Mouse (Mus musculus) forebrain, postnatal 0 days (tissue): ENCODE results near the gene Srsf1. TPM values are rescaled to one million over a fixed set of nuclear protein-coding genes. Genes with fewer than 3 reads are reported as not detected.
A peak's percentile ranks its signal among the peaks of the same experiment; 100 is the strongest.

ENCODE experiments used
- ATAC-seq: fragments of 200-750 bp; cut with Nextera tagmentation; 2 replicates; pipeline ENCODE4 v1.8.0; 2017; ENCODE audit warnings: mild to moderate bottlenecking, moderate library complexity
- DNase-seq: peaks from one replicate; pipeline ENCODE4 v3.0.0-alpha.2; 2015
- H3K27ac ChIP-seq: fragments of 300-500 bp; sonication (generic); 2 replicates; pipeline ENCODE4 v1.5.1; 2014; ENCODE audit warnings: low read depth, mild to moderate bottlenecking, antibody characterized with exemption, low read length, moderate library complexity, mixed read lengths
- H3K27me3 ChIP-seq: fragments of 300-500 bp; sonication (generic); 2 replicates; pipeline ENCODE4 v1.6.1; 2014; ENCODE audit warnings: mild to moderate bottlenecking, low read length, mixed read lengths; ENCODE audit not compliant: insufficient read depth
- H3K36me3 ChIP-seq: fragments of 300-500 bp; sonication (generic); 2 replicates; pipeline ENCODE4 v1.6.1; 2014; ENCODE audit warnings: mild to moderate bottlenecking, moderate library complexity; ENCODE audit not compliant: insufficient read depth
- H3K4me1 ChIP-seq: fragments of 300-500 bp; sonication (generic); 2 replicates; pipeline ENCODE4 v1.6.1; 2014; ENCODE audit warnings: antibody characterized with exemption; ENCODE audit not compliant: insufficient read depth
- H3K4me2 ChIP-seq: fragments of 300-500 bp; sonication (generic); 2 replicates; pipeline ENCODE4 v1.6.1; 2014; ENCODE audit warnings: low read depth, mild to moderate bottlenecking, moderate library complexity
- H3K4me3 ChIP-seq: fragments of 300-500 bp; sonication (generic); 2 replicates; pipeline ENCODE4 v1.5.1; 2014; ENCODE audit warnings: low read depth, low read length, mixed read lengths
- H3K9ac ChIP-seq: fragments of 300-500 bp; sonication (generic); 2 replicates; pipeline ENCODE4 v1.6.1; 2014; ENCODE audit warnings: mild to moderate bottlenecking
- H3K9me3 ChIP-seq: fragments of 300-500 bp; sonication (generic); 2 replicates; pipeline ENCODE4 v1.6.1; 2016; ENCODE audit warnings: low read length
- CTCF ChIP-seq: sonication (generic); IDR thresholded peaks from 2 replicates; pipeline ENCODE4 v1.5.1; 2016; ENCODE audit warnings: antibody characterized with exemption, control low read depth, low read depth
- whole genome bisulfite sequencing: fragments of 180-500 bp; shearing (Covaris S2); extraction: QIAGEN DNeasy Blood & Tissue Kit; methylation state at CpG from one replicate; pipeline ENCODE4 v1.1.7; 2014; 5-methylcytosine and 5-hydroxymethylcytosine counted together
- polyA plus RNA-seq: library from polyadenylated mRNA; unstranded; fragments of >200 nt; fragmentation: Nextera tagmentation; extraction: Ambion mirVana; gene quantifications from 2 replicates; pipeline ENCODE4 v1.2.1, GENCODE M21; 2015
- total RNA-seq: library from RNA; depleted of rRNA; stranded (reverse); fragments of >200 nt; gene quantifications from 2 replicates; pipeline ENCODE4 v1.2.3, GENCODE M21; 2014

Gene Srsf1
- total and polyA plus RNA-seq, 2 experiments from 2014 or later = 121 to 390 TPM

GRCm38 (mm10) chr11:88011208-88011913, 35.8 kb upstream of the Srsf1 start:
- TF ChIP-seq CTCF = no peak
- H3K27me3 ChIP-seq = no peaks in the 10 kb centered on the region
- whole genome bisulfite sequencing = 68% methylated on average over 11 of the region's 11 CpGs
- peak; percentile 49; the same call in 1 of the 2 replicates for ATAC-seq
- no peaks in the 10 kb centered on the region for H3K36me3 ChIP-seq
- no peak overlapping the region for H3K4me2 ChIP-seq
- no peak overlapping the region for H3K9ac ChIP-seq
- H3K9me3 ChIP-seq = no peaks in the 10 kb centered on the region
- DNase-seq = peak; percentile 40
- H3K4me1 ChIP-seq = peaks cover 15% of the 10 kb centered on the region
- no peak overlapping the region for H3K4me3 ChIP-seq
- H3K27ac ChIP-seq = peak overlapping the region; percentile 29; the same call in 1 of the 2 replicates

GRCm38 (mm10) chr11:88011914-88012419, 35.2 kb upstream of the Srsf1 start:
- no peaks in the 10 kb centered on the region for H3K27me3 ChIP-seq
- no peak overlapping the region for H3K4me2 ChIP-seq
- 86% methylated on average over 7 of the region's 7 CpGs for WGBS
- TF ChIP-seq CTCF = no peak
- DNase-seq (no peak), ATAC-seq (no peak)
- H3K9ac ChIP-seq = no peak overlapping the region
- H3K27ac ChIP-seq = no peak overlapping the region
- H3K9me3 ChIP-seq = no peaks in the 10 kb centered on the region
- peaks cover 15% of the 10 kb centered on the region for H3K4me1 ChIP-seq
- no peak overlapping the region for H3K4me3 ChIP-seq
- no peaks in the 10 kb centered on the region for H3K36me3 ChIP-seq

GRCm38 (mm10) chr11:88012621-88013244, 34.4 kb upstream of the Srsf1 start:
- TF ChIP-seq CTCF = no peak
- no peak overlapping the region for H3K9ac ChIP-seq
- H3K9me3 ChIP-seq = no peaks in the 10 kb centered on the region
- no peak overlapping the region for H3K27ac ChIP-seq
- peaks cover 15% of the 10 kb centered on the region for H3K4me1 ChIP-seq
- H3K4me2 ChIP-seq = no peak overlapping the region
- ATAC-seq = no peak
- WGBS = 95% methylated on average over 11 of the region's 11 CpGs
- no peak for DNase-seq
- H3K36me3 ChIP-seq = no peaks in the 10 kb centered on the region
- no peak overlapping the region for H3K4me3 ChIP-seq
- no peaks in the 10 kb centered on the region for H3K27me3 ChIP-seq

- peaks cover 15% of the 10 kb centered on the region for H3K4me1 ChIP-seq
- H3K9ac ChIP-seq = no peak overlapping the region
- ATAC-seq = no peak
- no peaks in the 10 kb centered on the region for H3K9me3 ChIP-seq
- no peaks in the 10 kb centered on the region for H3K36me3 ChIP-seq
- no peaks in the 10 kb centered on the region for H3K27me3 ChIP-seq
- no peak overlapping the region for H3K4me2 ChIP-seq
- no peak overlapping the region for H3K27ac ChIP-seq
- no peak for TF ChIP-seq CTCF
- WGBS = 94% methylated on average over 10 of the region's 10 CpGs
- no peak overlapping the region for H3K4me3 ChIP-seq
- no peak for DNase-seq
Measured at GRCm38 (mm10) chr11:88013632-88014031, 33.5 kb upstream of the Srsf1 start.

GRCm38 (mm10) chr11:88015161-88015560, 32.0 kb upstream of the Srsf1 start:
- Histone ChIP-seq H3K9ac (no peak overlapping the region), H3K4me2 (no peak overlapping the region), H3K36me3 (no peaks in the 10 kb centered on the region), H3K4me1 (peaks cover 1% of the 10 kb centered on the region; the same call in 1 of the 2 replicates), H3K27ac (no peak overlapping the region), H3K4me3 (no peak overlapping the region), H3K9me3 (no peaks in the 10 kb centered on the region), H3K27me3 (no peaks in the 10 kb centered on the region)
- WGBS = 79% methylated on average over 11 of the region's 11 CpGs
- DNase-seq (no peak), ATAC-seq (peak; percentile 67)
- no peak for TF ChIP-seq CTCF

GRCm38 (mm10) chr11:88015795-88016194, 31.4 kb upstream of the Srsf1 start:
- Histone ChIP-seq H3K9me3 (no peaks in the 10 kb centered on the region), H3K4me2 (no peak overlapping the region), H3K4me1 (no peaks in the 10 kb centered on the region), H3K9ac (no peak overlapping the region), H3K4me3 (no peak overlapping the region), H3K27me3 (no peaks in the 10 kb centered on the region), H3K27ac (no peak overlapping the region), H3K36me3 (no peaks in the 10 kb centered on the region)
- TF ChIP-seq CTCF = no peak
- no peak for DNase-seq
- ATAC-seq = no peak
- WGBS = 90% methylated on average over 6 of the region's 6 CpGs

- H3K9me3 ChIP-seq = no peaks in the 10 kb centered on the region
- DNase-seq (no peak), ATAC-seq (no peak)
- peaks cover 10% of the 10 kb centered on the region; the same call in 1 of the 2 replicates for H3K4me1 ChIP-seq
- no peak overlapping the region for H3K4me2 ChIP-seq
- no peak overlapping the region for H3K4me3 ChIP-seq
- no peak overlapping the region for H3K9ac ChIP-seq
- no peaks in the 10 kb centered on the region for H3K36me3 ChIP-seq
- no peak overlapping the region for H3K27ac ChIP-seq
- 82% methylated on average over 2 of the region's 2 CpGs for WGBS
- no peaks in the 10 kb centered on the region for H3K27me3 ChIP-seq
- TF ChIP-seq CTCF = no peak
Measured at GRCm38 (mm10) chr11:88023933-88024332, 23.2 kb upstream of the Srsf1 start.
